Mouse (Mus musculus) heart, postnatal 0 days (tissue): ENCODE measurements around the gene Rtf1.
"Not testable (repeated sequence)": the region's sequence is repeated elsewhere in the genome, so short reads cannot be mapped to it uniquely, and the experiment has no call there.

Experiments used
- CTCF ChIP-seq: IDR thresholded peaks from 2 replicates; pipeline ENCODE4 v1.5.1; 2016; ENCODE audit warnings: antibody characterized with exemption, control low read depth, low read depth
- EP300 ChIP-seq: IDR thresholded peaks from 2 replicates; pipeline ENCODE4 v1.6.1; 2016; ENCODE audit warnings: antibody characterized with exemption, low read depth

- not testable (repeated sequence) for TF ChIP-seq CTCF, EP300
Observed at GRCm38 (mm10) chr2:119665744-119666143, 9.1 kb upstream of the Rtf1 start.
